Mouse (Mus musculus) cortical plate, adult 2 months (tissue): Measurements from ENCODE around the gene Foxp1.

Experiments used
- CTCF ChIP-seq: fragments of 200-500 bp; IDR thresholded peaks from 2 replicates; pipeline ENCODE4 v1.5.1; 2011; ENCODE audit warnings: mild to moderate bottlenecking, control low read depth, low read length; ENCODE audit not compliant: insufficient read depth; ENCODE audit errors: extremely low read depth
- POLR2A ChIP-seq: fragments of 200-500 bp; IDR thresholded peaks from 2 replicates; pipeline ENCODE4 v1.6.1; 2011; ENCODE audit warnings: mild to moderate bottlenecking, low read length, control low read depth; ENCODE audit not compliant: insufficient read depth; ENCODE audit errors: extremely low read depth

DNA sequence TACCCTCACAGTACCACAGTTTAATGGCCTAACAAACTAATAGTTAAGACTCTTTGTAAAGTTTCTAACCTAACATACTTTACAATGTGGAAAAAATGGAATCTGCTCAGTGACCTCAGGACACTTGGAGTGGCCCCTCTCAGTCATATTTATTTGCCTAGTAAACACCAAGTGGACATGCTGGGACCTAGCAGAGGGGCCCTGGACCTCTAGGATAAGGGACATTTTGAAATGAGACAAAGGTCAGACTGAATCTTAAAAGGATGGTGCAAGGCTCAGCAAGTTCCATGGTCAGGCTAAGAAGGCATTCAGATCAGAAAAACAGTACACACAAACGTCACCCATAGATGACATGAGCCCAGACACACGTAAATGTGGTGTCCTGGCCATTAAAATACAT lies 483.5 kb downstream of the Foxp1 start:
- no peak for TF ChIP-seq CTCF
- TF ChIP-seq POLR2A = no peak
